16 mouse cellular contexts compared by ENCODE assay signal in the genomic region with DNA sequence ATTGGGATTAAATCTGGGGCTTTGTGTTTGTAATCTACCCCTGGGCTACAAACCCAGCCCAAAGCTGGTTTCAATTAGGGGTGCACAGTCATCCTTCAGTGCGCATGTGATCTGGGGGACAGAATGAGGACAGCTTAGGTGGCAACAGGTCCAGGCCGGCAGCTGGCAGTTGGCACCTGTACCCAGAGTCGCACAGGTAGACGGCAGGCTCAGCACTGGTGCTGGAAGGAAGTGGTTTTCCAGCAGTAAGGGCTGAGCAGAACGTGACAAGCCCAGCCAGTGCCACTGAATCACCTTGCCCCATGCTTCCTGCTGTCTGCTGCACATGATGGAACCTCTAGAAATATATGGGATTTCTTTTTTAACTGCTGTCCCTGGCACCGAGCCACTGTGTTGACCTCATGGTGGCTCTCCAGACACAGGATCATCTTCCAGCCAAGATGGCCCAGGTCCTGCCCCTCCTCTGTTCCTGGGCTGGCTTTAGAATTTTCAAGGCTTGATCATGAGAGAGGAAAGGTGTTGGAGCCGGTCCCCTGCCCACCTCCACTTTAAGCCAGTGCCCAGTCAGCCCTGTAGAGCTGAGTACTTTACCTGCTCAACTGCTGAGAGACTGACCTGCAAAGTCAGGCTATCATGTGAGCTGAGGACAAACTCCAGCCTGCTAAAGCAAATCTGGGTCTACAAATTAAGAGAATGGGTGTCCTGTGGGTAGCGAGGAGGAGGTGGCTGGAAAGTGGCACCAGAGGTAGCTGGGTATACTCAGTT. TPM values are rescaled to one million over a fixed set of nuclear protein-coding genes. Genes with fewer than 3 reads are reported as not detected.
DNase-seq lines count a peak whose midpoint lies in the region; ATAC-seq and TF ChIP-seq lines count a peak whose summit lies in the region.
"Had no signal": no experiment of that assay in that cellular context is flagged by ENCODE, and none has a peak within 500 bp of the region (broad histone marks: within the 10 kb centered on the region; RNA-seq: fewer than 3 reads in every experiment).

No protein-coding gene starts in this region.

- peak; percentile 46 for DNase-seq in gastrocnemius, adult 2 months
- DNase-seq in gastrocnemius, postnatal 25 days = no peak
- peak; percentile 14 for DNase-seq in 416B (ENCODE audit: low read depth)
- DNase-seq in kidney, postnatal 14 days = peak; percentile 69
- peak; percentile 10 for DNase-seq in thymus, postnatal 0 days (ENCODE audit: low spot score)
- DNase-seq in liver, embryonic 11.5 days (ENCODE audit: low spot score) = no peak
- DNase-seq in left cerebral cortex, postnatal 14 days (ENCODE audit: low spot score in 2 of 2) = no peak
- DNase-seq: cerebellum, postnatal 36 days; right cerebral cortex, postnatal 25 days had no signal

- no peak for ATAC-seq in liver, embryonic 11.5 days (replicated peaks; ENCODE audit: low FRiP score)
- ATAC-seq in forebrain, embryonic 13.5 days = no peak
- ATAC-seq: forebrain, embryonic 15.5 days; midbrain, embryonic 13.5 days had no signal

- intact Hi-C loops in gastrocnemius, adult 2 months (cut with DNase I) = loop anchor here (5.0 kb wide), 1 partner anchor 46 kb away; no protein-coding TSS in a partner anchor
- intact Hi-C loops in left cerebral cortex, postnatal 14 days (cut with DNase I) = no loop called here

- no peak overlapping the region for H3K4me3 ChIP-seq in gastrocnemius, adult 2 months
- no peak overlapping the region for H3K4me3 ChIP-seq in liver, embryonic 11.5 days (ENCODE audit: low read depth, low read length)
- H3K4me3 ChIP-seq in forebrain, embryonic 13.5 days = no peak overlapping the region
- H3K4me3 ChIP-seq: erythroblast, embryonic 14.5 days; forebrain, embryonic 15.5 days; heart, embryonic 10.5 days; liver, embryonic 15.5 days; midbrain, embryonic 13.5 days; neural tube, embryonic 15.5 days had no signal

- 76% methylated on average over 8 of the region's 8 CpGs for WGBS in liver, embryonic 11.5 days
- WGBS in forebrain, embryonic 13.5 days = 93% methylated on average over 8 of the region's 8 CpGs

- TF ChIP-seq CTCF in gastrocnemius, adult 2 months (IDR thresholded peaks at IDR 0.05) = no peak

- no peak overlapping the region for H3K9ac ChIP-seq in liver, embryonic 11.5 days (ENCODE audit: low read depth, low read length)
- H3K9ac ChIP-seq in forebrain, embryonic 13.5 days = no peak overlapping the region
- H3K9ac ChIP-seq: forebrain, embryonic 15.5 days; liver, embryonic 15.5 days; midbrain, embryonic 13.5 days; neural tube, embryonic 15.5 days had no signal

- no peak overlapping the region for H3K27ac ChIP-seq in gastrocnemius, adult 2 months
- H3K27ac ChIP-seq in liver, embryonic 11.5 days (ENCODE audit: low read depth, low read length) = no peak overlapping the region
- H3K27ac ChIP-seq in forebrain, embryonic 13.5 days = no peak overlapping the region
- H3K27ac ChIP-seq: forebrain, embryonic 15.5 days; heart, embryonic 10.5 days; liver, embryonic 15.5 days; midbrain, embryonic 13.5 days; neural tube, embryonic 15.5 days had no signal

- peaks cover 6% of the 10 kb centered on the region; the same call in 1 of the 2 replicates for H3K27me3 ChIP-seq in liver, embryonic 11.5 days (replicated peaks; ENCODE audit: control insufficient read depth, insufficient read depth, low read length)
- H3K27me3 ChIP-seq in forebrain, embryonic 13.5 days = no peaks in the 10 kb centered on the region
- H3K27me3 ChIP-seq: forebrain, embryonic 15.5 days; neural tube, embryonic 15.5 days had no signal

- H3K36me3 ChIP-seq in liver, embryonic 11.5 days (ENCODE audit: control insufficient read depth, insufficient read depth, low read length) = no peaks in the 10 kb centered on the region
- no peaks in the 10 kb centered on the region for H3K36me3 ChIP-seq in forebrain, embryonic 13.5 days (ENCODE audit: poor library complexity, severe bottlenecking)
- H3K36me3 ChIP-seq: forebrain, embryonic 15.5 days; heart, embryonic 10.5 days; liver, embryonic 15.5 days; midbrain, embryonic 13.5 days; neural tube, embryonic 15.5 days had no signal

- H3K4me1 ChIP-seq in liver, embryonic 11.5 days (replicated peaks; ENCODE audit: control insufficient read depth, insufficient read depth, low read length) = no peaks in the 10 kb centered on the region
- H3K4me1 ChIP-seq in forebrain, embryonic 13.5 days = peaks cover 15% of the 10 kb centered on the region
- H3K4me1 ChIP-seq: heart, embryonic 10.5 days; liver, embryonic 15.5 days had no signal

- H3K9me3 ChIP-seq in liver, embryonic 11.5 days (ENCODE audit: control insufficient read depth, low read length) = no peaks in the 10 kb centered on the region
- H3K9me3 ChIP-seq in forebrain, embryonic 13.5 days (replicated peaks) = no peaks in the 10 kb centered on the region
- H3K9me3 ChIP-seq: forebrain, embryonic 15.5 days; heart, embryonic 10.5 days; liver, embryonic 15.5 days; midbrain, embryonic 13.5 days; neural tube, embryonic 15.5 days had no signal

- no peak overlapping the region for H3K4me2 ChIP-seq in liver, embryonic 11.5 days
- no peak overlapping the region for H3K4me2 ChIP-seq in forebrain, embryonic 13.5 days
- H3K4me2 ChIP-seq: forebrain, embryonic 15.5 days; liver, embryonic 15.5 days; midbrain, embryonic 13.5 days; neural tube, embryonic 15.5 days had no signal

RNA-seq across cellular contexts. Expression of a gene that starts 7.4 kb away (rescaled TPM):
- under 1 TPM; 0.10 to 0.14 TPM for total RNA-seq in gastrocnemius, adult 2 months (2021)
- total RNA-seq in gastrocnemius, postnatal 25 days (2021) = under 1 TPM; 0.08 to 0.19 TPM
- polyA plus RNA-seq in thymus, postnatal 0 days (2015; fragmentation: Nextera tagmentation; extraction: Ambion mirVana) = 1.5 and 2.4 TPM in 2 replicates
- 0.21 and 0.44 TPM in 2 replicates for polyA plus RNA-seq in liver, embryonic 11.5 days (2014; fragmentation: Nextera tagmentation; extraction: Ambion mirVana)
- total RNA-seq in left cerebral cortex, postnatal 14 days (2021) = 1 to 10 TPM; 3.6 to 7.7 TPM
- 2.5 and 3.1 TPM in 2 replicates for polyA plus RNA-seq in forebrain, embryonic 13.5 days (2015; fragmentation: Nextera tagmentation; extraction: Ambion mirVana)
- polyA plus RNA-seq: erythroblast, embryonic 14.5 days had no signal

Comparison
In these comparisons a context has a peak if more than half of its experiments do, and no peak if none do; other contexts are left out.
1. DNase-seq: peak in gastrocnemius, adult 2 months (single experiment), 416B (single experiment), kidney, postnatal 14 days (single experiment) and thymus, postnatal 0 days (single experiment); none in gastrocnemius, postnatal 25 days (single experiment), liver, embryonic 11.5 days (single experiment) and left cerebral cortex, postnatal 14 days (0 of 2).